8 mouse cellular contexts compared by ENCODE assay signal in the genomic region with DNA sequence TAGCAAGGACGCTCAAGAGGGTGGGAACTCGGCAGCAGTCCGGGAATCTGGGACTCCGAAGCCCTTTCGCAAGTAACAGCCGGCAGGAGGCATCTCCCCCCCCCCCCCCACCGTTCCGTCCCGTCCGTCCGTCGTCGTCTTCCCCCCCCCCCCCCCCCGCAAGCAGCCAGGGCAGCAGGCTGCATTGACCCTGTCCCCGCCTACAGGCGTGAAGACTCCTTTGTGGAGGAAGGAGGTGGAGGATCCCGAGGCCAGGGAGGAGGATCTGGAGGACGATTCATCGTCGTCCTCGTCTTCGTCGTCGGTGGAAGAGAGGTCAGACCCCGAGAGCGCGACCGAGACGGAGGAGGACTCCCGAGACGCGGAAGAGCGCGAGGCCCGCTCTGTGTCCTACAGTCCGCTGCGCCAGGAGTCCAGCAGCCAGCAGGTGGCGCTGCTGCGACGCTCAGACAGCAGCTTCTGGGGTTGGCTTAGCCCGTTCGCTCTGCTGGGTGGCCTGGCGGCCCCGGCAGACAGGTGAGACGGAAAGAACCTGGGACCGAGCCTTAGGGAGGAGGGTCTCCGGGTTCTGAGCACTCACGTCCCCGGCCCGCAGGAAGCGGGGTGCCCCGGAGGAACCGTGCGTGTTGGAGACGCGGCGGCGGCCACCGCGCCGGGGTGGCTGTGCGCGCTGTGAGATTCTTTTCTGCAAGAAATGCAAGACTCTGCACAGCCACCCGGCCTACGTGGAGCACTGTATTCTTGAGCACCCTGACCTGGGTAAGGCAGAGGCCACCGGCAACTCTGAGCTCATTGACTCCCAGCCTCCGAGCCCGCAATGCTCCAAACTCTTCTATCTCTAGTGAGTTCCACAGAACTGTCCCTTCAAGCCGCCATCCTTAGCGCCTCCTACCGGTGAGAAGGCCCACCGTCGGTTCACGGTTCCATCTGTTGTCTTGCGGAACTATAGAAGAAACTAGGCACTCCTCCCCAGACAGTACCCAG. TPM values are rescaled to one million over a fixed set of nuclear protein-coding genes. Genes with fewer than 3 reads are reported as not detected.
DNase-seq lines count a peak whose midpoint lies in the region; ATAC-seq and TF ChIP-seq lines count a peak whose summit lies in the region.

No protein-coding gene starts in this region.

- H3K9ac ChIP-seq in lung, embryonic 14.5 days = peak overlapping the region; percentile 51

- peak; percentile 95 for TF ChIP-seq CTCF in cerebellum, adult 2 months (IDR thresholded peaks at IDR 0.05; ENCODE audit: borderline replicate concordance, insufficient read depth, low read depth, low read length)
- TF ChIP-seq CTCF in layer of hippocampus, adult 2 months (conservative IDR thresholded peaks at IDR 0.05) = peak; percentile 77
- TF ChIP-seq CTCF in lung, embryonic 14.5 days (IDR thresholded peaks at IDR 0.05; ENCODE audit: low read depth) = peak; percentile 99

- peak; percentile 42; the same call in 1 of the 2 replicates for TF ChIP-seq POLR2A in cerebellum, adult 2 months (IDR thresholded peaks at IDR 0.05; ENCODE audit: borderline replicate concordance, insufficient read depth, low read length)

- H3K4me2 ChIP-seq in lung, embryonic 14.5 days = peak overlapping the region; percentile 90

- no peaks in the 10 kb centered on the region for H3K4me1 ChIP-seq in cerebellum, adult 2 months (ENCODE audit: control insufficient read depth, insufficient read depth, low read length)
- no peaks in the 10 kb centered on the region for H3K4me1 ChIP-seq in lung, embryonic 14.5 days (ENCODE audit: insufficient read depth)

- H3K36me3 ChIP-seq in lung, embryonic 14.5 days (ENCODE audit: insufficient read depth) = no peaks in the 10 kb centered on the region

- peaks cover 3% of the 10 kb centered on the region for H3K27me3 ChIP-seq in cerebellum, adult 2 months (ENCODE audit: control insufficient read depth, insufficient read depth, low read length)
- peaks cover 43% of the 10 kb centered on the region for H3K27me3 ChIP-seq in lung, embryonic 14.5 days (ENCODE audit: insufficient read depth, low read length)

- peak; percentile 93 for DNase-seq in MN1 (ENCODE audit: low spot score)
- DNase-seq in cerebellum, adult 2 months = peak; percentile 89 to 92
- peak; percentile 96 for DNase-seq in forelimb bud, embryonic 11.5 days (ENCODE audit: low read depth, low spot score)
- peak; percentile 89 for DNase-seq in heart, postnatal 4 days
- DNase-seq in layer of hippocampus, adult 2 months (ENCODE audit: low spot score in 2 of 2) = peak; percentile 71 to 82
- peak; percentile 98 for DNase-seq in lung, embryonic 14.5 days
- DNase-seq in testis, postnatal 14 days (ENCODE audit: low spot score) = peak; percentile 87

- no peaks in the 10 kb centered on the region for H3K9me3 ChIP-seq in lung, embryonic 14.5 days (ENCODE audit: low read depth, low read length)

- H3K27ac ChIP-seq in cerebellum, adult 2 months (ENCODE audit: insufficient read depth, low read length) = peak overlapping the region; percentile 49
- H3K27ac ChIP-seq in layer of hippocampus, adult 2 months = peak overlapping the region; percentile 76
- H3K27ac ChIP-seq in lung, embryonic 14.5 days (ENCODE audit: low read depth) = no peak overlapping the region

- WGBS in cerebellum, adult 2 months = under 1% methylated on average over 62 of the region's 75 CpGs
- under 1% methylated on average over 66 of the region's 75 CpGs for WGBS in lung, embryonic 14.5 days

- peak; percentile 96 for ATAC-seq in lung, embryonic 14.5 days (ENCODE audit: insufficient read depth)
- ATAC-seq in neutrophil, adult 5-6 weeks (ENCODE audit: extremely low read depth, insufficient number of reproducible peaks, low FRiP score, poor library complexity, severe bottlenecking) = peak; percentile 73

- H3K4me3 ChIP-seq in cerebellum, adult 2 months (replicated peaks; ENCODE audit: insufficient read depth, low read depth, low read length) = peak overlapping the region; percentile 99
- peak overlapping the region; percentile 65 for H3K4me3 ChIP-seq in layer of hippocampus, adult 2 months
- peak overlapping the region; percentile 58 for H3K4me3 ChIP-seq in lung, embryonic 14.5 days (ENCODE audit: low read depth, low read length)

RNA-seq across cellular contexts. Expression of gene 1700020L24Rik, which starts 2.9 kb away (rescaled TPM):
- 1.5 and 3.1 TPM in 2 replicates for polyA plus RNA-seq in cerebellum, adult 2 months (2012; rRNA removed)
- total RNA-seq in heart, postnatal 4 days (2021) = under 1 TPM in 1 of 2 experiments, not detected in 1; 0.56 TPM
- total RNA-seq in layer of hippocampus, adult 2 months (2021) = not detected
- 0.23 and 0.64 TPM in 2 replicates for polyA plus RNA-seq in lung, embryonic 14.5 days (2014; fragmentation: Nextera tagmentation; extraction: Ambion mirVana)
- 0.93 and 2.6 TPM in 2 replicates for total RNA-seq in neutrophil, adult 5-6 weeks (2017)

RNA-seq across cellular contexts. Expression of gene Gas2l2, which starts 11.1 kb away (rescaled TPM):
- polyA plus RNA-seq in cerebellum, adult 2 months (2012; rRNA removed) = 0.16 and 0.22 TPM in 2 replicates
- total RNA-seq in heart, postnatal 4 days (2021) = not detected
- under 1 TPM in 1 of 2 experiments, not detected in 1; 0.28 TPM for total RNA-seq in layer of hippocampus, adult 2 months (2021)
- not detected in 2 replicates for polyA plus RNA-seq in lung, embryonic 14.5 days (2014; fragmentation: Nextera tagmentation; extraction: Ambion mirVana)
- total RNA-seq in neutrophil, adult 5-6 weeks (2017) = not detected in 2 replicates

RNA-seq across cellular contexts. Expression of gene Mmp28, which starts 22.5 kb away (rescaled TPM):
- polyA plus RNA-seq in cerebellum, adult 2 months (2012; rRNA removed) = 4.3 and 4.8 TPM in 2 replicates
- 1 to 10 TPM; 7.0 to 7.1 TPM for total RNA-seq in heart, postnatal 4 days (2021)
- total RNA-seq in layer of hippocampus, adult 2 months (2021) = 1 to 10 TPM; 3.0 to 3.3 TPM
- polyA plus RNA-seq in lung, embryonic 14.5 days (2014; fragmentation: Nextera tagmentation; extraction: Ambion mirVana) = 2.1 TPM in 2 replicates
- total RNA-seq in neutrophil, adult 5-6 weeks (2017) = 0.25 TPM in 1 of 2 replicates, not detected in the other

RNA-seq across cellular contexts. Expression of gene Rasl10b, which starts 31.4 kb away (rescaled TPM):
- 121 and 126 TPM in 2 replicates for polyA plus RNA-seq in cerebellum, adult 2 months (2012; rRNA removed)
- total RNA-seq in heart, postnatal 4 days (2021) = 10 to 100 TPM; 31.5 to 32.3 TPM
- total RNA-seq in layer of hippocampus, adult 2 months (2021) = 100 to 1,000 TPM; 229 to 234 TPM
- polyA plus RNA-seq in lung, embryonic 14.5 days (2014; fragmentation: Nextera tagmentation; extraction: Ambion mirVana) = 0.88 and 1.3 TPM in 2 replicates
- total RNA-seq in neutrophil, adult 5-6 weeks (2017) = 0.37 and 1.0 TPM in 2 replicates

RNA-seq across cellular contexts. Expression of gene Taf15, which starts 32.5 kb away (rescaled TPM):
- polyA plus RNA-seq in cerebellum, adult 2 months (2012; rRNA removed) = 60.0 and 60.1 TPM in 2 replicates
- 10 to 100 TPM; 59.2 to 62.8 TPM for total RNA-seq in heart, postnatal 4 days (2021)
- 10 to 100 TPM; 81.2 to 93.6 TPM for total RNA-seq in layer of hippocampus, adult 2 months (2021)
- polyA plus RNA-seq in lung, embryonic 14.5 days (2014; fragmentation: Nextera tagmentation; extraction: Ambion mirVana) = 14.4 and 14.7 TPM in 2 replicates
- 59.3 and 61.3 TPM in 2 replicates for total RNA-seq in neutrophil, adult 5-6 weeks (2017)
